Mouse (Mus musculus): ENCODE results near the gene Chrna3. TPM values are rescaled to one million over a fixed set of nuclear protein-coding genes. Genes with fewer than 3 reads are reported as not detected.

Chrna3 gene
- polyA plus RNA-seq, 1 experiment from 2014 or later, result 17.7 TPM

- H3K36me3 ChIP-seq (ENCODE audit: control insufficient read depth, insufficient read depth, low read length), result no peaks in the 10 kb centered on the region
- H3K9ac ChIP-seq (replicated peaks; ENCODE audit: low read length), result no peak overlapping the region
- H3K4me2 ChIP-seq (ENCODE audit: low read length), result no peak overlapping the region
- H3K9me3 ChIP-seq (ENCODE audit: control insufficient read depth, low read length), result no peaks in the 10 kb centered on the region
- H3K4me3 ChIP-seq (replicated peaks; ENCODE audit: low read depth, low read length), result no peak overlapping the region
- DNase-seq, result no peak
- no peak overlapping the region for H3K27ac ChIP-seq (replicated peaks; ENCODE audit: low read depth, low read length)
- ATAC-seq (ENCODE audit: low FRiP score, low TSS enrichment), result no peak
- peaks cover 5% of the 10 kb centered on the region; the same call in 1 of the 2 replicates for H3K27me3 ChIP-seq (ENCODE audit: control insufficient read depth, insufficient read depth, low read length)
- peaks cover 10% of the 10 kb centered on the region for H3K4me1 ChIP-seq (ENCODE audit: control insufficient read depth, insufficient read depth, low read length)
- WGBS, result 87% methylated on average over 2 of the region's 2 CpGs
Observed at GRCm38 (mm10) chr9:55045001-55045400, 18.6 kb upstream of the Chrna3 start.

GRCm38 (mm10) chr9:55043688-55044087 lies 17.3 kb upstream of the Chrna3 start:
- Histone ChIP-seq H3K27me3 (ENCODE audit: control insufficient read depth, insufficient read depth, low read length) (peaks cover 5% of the 10 kb centered on the region; the same call in 1 of the 2 replicates), H3K27ac (replicated peaks; ENCODE audit: low read depth, low read length) (no peak overlapping the region), H3K4me2 (ENCODE audit: low read length) (no peak overlapping the region), H3K36me3 (ENCODE audit: control insufficient read depth, insufficient read depth, low read length) (no peaks in the 10 kb centered on the region), H3K9me3 (ENCODE audit: control insufficient read depth, low read length) (no peaks in the 10 kb centered on the region), H3K9ac (replicated peaks; ENCODE audit: low read length) (no peak overlapping the region), H3K4me3 (replicated peaks; ENCODE audit: low read depth, low read length) (no peak overlapping the region), H3K4me1 (ENCODE audit: control insufficient read depth, insufficient read depth, low read length) (peaks cover 8% of the 10 kb centered on the region)
- 10% methylated on average over 8 of the region's 8 CpGs for WGBS
- peak; percentile 34 for DNase-seq
- ATAC-seq (ENCODE audit: low FRiP score, low TSS enrichment), result no peak

- 57% methylated on average over 2 of the region's 2 CpGs for WGBS
Observed at GRCm38 (mm10) chr9:55041389-55041788, 15.0 kb upstream of the Chrna3 start.

GRCm38 (mm10) chr9:55039983-55040382 lies 13.6 kb upstream of the Chrna3 start:
- no peaks in the 10 kb centered on the region for H3K27me3 ChIP-seq (ENCODE audit: control insufficient read depth, insufficient read depth, low read length)
- ATAC-seq (ENCODE audit: low FRiP score, low TSS enrichment), result no peak
- 60% methylated on average over 5 of the region's 5 CpGs for WGBS

More at GRCm38 (mm10) chr9:55041389-55041788, 15.0 kb upstream of the Chrna3 start:
- Histone ChIP-seq H3K36me3 (ENCODE audit: control insufficient read depth, insufficient read depth, low read length) (no peaks in the 10 kb centered on the region), H3K4me2 (ENCODE audit: low read length) (no peak overlapping the region), H3K27me3 (ENCODE audit: control insufficient read depth, insufficient read depth, low read length) (no peaks in the 10 kb centered on the region), H3K9me3 (ENCODE audit: control insufficient read depth, low read length) (no peaks in the 10 kb centered on the region), H3K9ac (replicated peaks; ENCODE audit: low read length) (no peak overlapping the region), H3K4me3 (replicated peaks; ENCODE audit: low read depth, low read length) (no peak overlapping the region), H3K27ac (replicated peaks; ENCODE audit: low read depth, low read length) (no peak overlapping the region), H3K4me1 (ENCODE audit: control insufficient read depth, insufficient read depth, low read length) (no peaks in the 10 kb centered on the region)
- DNase-seq, result peak; percentile 31
- no peak for ATAC-seq (ENCODE audit: low FRiP score, low TSS enrichment)

GRCm38 (mm10) chr9:55038948-55039347 lies 12.6 kb upstream of the Chrna3 start:
- no peak overlapping the region for H3K27ac ChIP-seq (replicated peaks; ENCODE audit: low read depth, low read length)
- no peaks in the 10 kb centered on the region for H3K9me3 ChIP-seq (ENCODE audit: control insufficient read depth, low read length)
- H3K4me1 ChIP-seq (ENCODE audit: control insufficient read depth, insufficient read depth, low read length), result no peaks in the 10 kb centered on the region
- no peaks in the 10 kb centered on the region for H3K27me3 ChIP-seq (ENCODE audit: control insufficient read depth, insufficient read depth, low read length)
- H3K4me3 ChIP-seq (replicated peaks; ENCODE audit: low read depth, low read length), result no peak overlapping the region
- no peak overlapping the region for H3K9ac ChIP-seq (replicated peaks; ENCODE audit: low read length)
- no peaks in the 10 kb centered on the region for H3K36me3 ChIP-seq (ENCODE audit: control insufficient read depth, insufficient read depth, low read length)
- no peak overlapping the region for H3K4me2 ChIP-seq (ENCODE audit: low read length)
- no peak for DNase-seq
- 80% methylated on average over 8 of the region's 8 CpGs for WGBS
- ATAC-seq (ENCODE audit: low FRiP score, low TSS enrichment), result no peak

More at GRCm38 (mm10) chr9:55039983-55040382, 13.6 kb upstream of the Chrna3 start:
- Histone ChIP-seq H3K36me3 (ENCODE audit: control insufficient read depth, insufficient read depth, low read length) (no peaks in the 10 kb centered on the region), H3K27ac (replicated peaks; ENCODE audit: low read depth, low read length) (no peak overlapping the region), H3K4me3 (replicated peaks; ENCODE audit: low read depth, low read length) (no peak overlapping the region), H3K4me2 (ENCODE audit: low read length) (no peak overlapping the region), H3K9ac (replicated peaks; ENCODE audit: low read length) (no peak overlapping the region), H3K9me3 (ENCODE audit: control insufficient read depth, low read length) (no peaks in the 10 kb centered on the region), H3K4me1 (ENCODE audit: control insufficient read depth, insufficient read depth, low read length) (no peaks in the 10 kb centered on the region)
- peak; percentile 49 for DNase-seq

GRCm38 (mm10) chr9:55031435-55032167 lies 5.2 kb upstream of the Chrna3 start:
- Histone ChIP-seq H3K4me2 (ENCODE audit: low read length) (no peak overlapping the region), H3K36me3 (ENCODE audit: control insufficient read depth, insufficient read depth, low read length) (no peaks in the 10 kb centered on the region), H3K27me3 (ENCODE audit: control insufficient read depth, insufficient read depth, low read length) (peaks cover 9% of the 10 kb centered on the region; the same call in 1 of the 2 replicates), H3K9ac (replicated peaks; ENCODE audit: low read length) (no peak overlapping the region), H3K4me1 (ENCODE audit: control insufficient read depth, insufficient read depth, low read length) (peaks cover under 1% of the 10 kb centered on the region; the same call in 1 of the 2 replicates), H3K27ac (replicated peaks; ENCODE audit: low read depth, low read length) (no peak overlapping the region), H3K9me3 (ENCODE audit: control insufficient read depth, low read length) (no peaks in the 10 kb centered on the region), H3K4me3 (replicated peaks; ENCODE audit: low read depth, low read length) (no peak overlapping the region)
- ATAC-seq (ENCODE audit: low FRiP score, low TSS enrichment) (peak; percentile 58), DNase-seq (peak; percentile 66)
- WGBS, result 18% methylated on average over 6 of the region's 6 CpGs

GRCm38 (mm10) chr9:55025534-55026274 lies 658 bp downstream of the Chrna3 start:
- H3K9me3 ChIP-seq (ENCODE audit: control insufficient read depth, low read length), result no peaks in the 10 kb centered on the region
- peak overlapping the region; percentile 69 for H3K9ac ChIP-seq (replicated peaks; ENCODE audit: low read length)
- H3K36me3 ChIP-seq (ENCODE audit: control insufficient read depth, insufficient read depth, low read length), result 0 out of 2 replicates have a peak, but pooled peaks cover 2% of the 10 kb centered on the region
- 8% methylated on average over 38 of the region's 38 CpGs for WGBS
- H3K27ac ChIP-seq (replicated peaks; ENCODE audit: low read depth, low read length), result peak overlapping the region; percentile 61
- ATAC-seq (ENCODE audit: low FRiP score, low TSS enrichment) (0 out of 2 replicates have a peak, but pooled peaks have one; percentile 36), DNase-seq (peak; percentile 63)
- H3K4me2 ChIP-seq (ENCODE audit: low read length), result peak overlapping the region; percentile 82
- H3K27me3 ChIP-seq (ENCODE audit: control insufficient read depth, insufficient read depth, low read length), result peaks cover 26% of the 10 kb centered on the region
- H3K4me3 ChIP-seq (replicated peaks; ENCODE audit: low read depth, low read length), result peak overlapping the region; percentile 51
- 0 out of 2 replicates have a peak, but pooled peaks cover 14% of the 10 kb centered on the region for H3K4me1 ChIP-seq (ENCODE audit: control insufficient read depth, insufficient read depth, low read length)

- Histone ChIP-seq H3K27me3 (ENCODE audit: control insufficient read depth, insufficient read depth, low read length) (peaks cover 26% of the 10 kb centered on the region), H3K36me3 (ENCODE audit: control insufficient read depth, insufficient read depth, low read length) (0 out of 2 replicates have a peak, but pooled peaks cover 2% of the 10 kb centered on the region), H3K9me3 (ENCODE audit: control insufficient read depth, low read length) (no peaks in the 10 kb centered on the region), H3K9ac (replicated peaks; ENCODE audit: low read length) (no peak overlapping the region), H3K4me3 (replicated peaks; ENCODE audit: low read depth, low read length) (no peak overlapping the region), H3K27ac (replicated peaks; ENCODE audit: low read depth, low read length) (no peak overlapping the region), H3K4me2 (ENCODE audit: low read length) (no peak overlapping the region), H3K4me1 (ENCODE audit: control insufficient read depth, insufficient read depth, low read length) (0 out of 2 replicates have a peak, but pooled peaks cover 14% of the 10 kb centered on the region)
- no peak for ATAC-seq (ENCODE audit: low FRiP score, low TSS enrichment)
- DNase-seq, result peak; percentile 91
- 43% methylated on average over 13 of the region's 13 CpGs for WGBS
Observed at GRCm38 (mm10) chr9:55023902-55024583, 2.3 kb downstream of the Chrna3 start.

All from midbrain, embryonic 14.5 days (tissue).